Mouse (Mus musculus) bone marrow, adult 2 months (tissue): ENCODE data around the gene D430041D05Rik.

Source experiments
- CTCF ChIP-seq: fragments of 200-500 bp; IDR thresholded peaks from 2 replicates; pipeline ENCODE4 v1.5.1; 2011; ENCODE audit warnings: low read length, control low read depth; ENCODE audit not compliant: control insufficient read depth, insufficient read depth
- POLR2A ChIP-seq: fragments of 200-500 bp; IDR thresholded peaks from 2 replicates; pipeline ENCODE4 v1.6.1; 2011; ENCODE audit warnings: low read depth, mild to moderate bottlenecking, control low read depth, low read length, borderline replicate concordance; ENCODE audit not compliant: control insufficient read depth

DNA sequence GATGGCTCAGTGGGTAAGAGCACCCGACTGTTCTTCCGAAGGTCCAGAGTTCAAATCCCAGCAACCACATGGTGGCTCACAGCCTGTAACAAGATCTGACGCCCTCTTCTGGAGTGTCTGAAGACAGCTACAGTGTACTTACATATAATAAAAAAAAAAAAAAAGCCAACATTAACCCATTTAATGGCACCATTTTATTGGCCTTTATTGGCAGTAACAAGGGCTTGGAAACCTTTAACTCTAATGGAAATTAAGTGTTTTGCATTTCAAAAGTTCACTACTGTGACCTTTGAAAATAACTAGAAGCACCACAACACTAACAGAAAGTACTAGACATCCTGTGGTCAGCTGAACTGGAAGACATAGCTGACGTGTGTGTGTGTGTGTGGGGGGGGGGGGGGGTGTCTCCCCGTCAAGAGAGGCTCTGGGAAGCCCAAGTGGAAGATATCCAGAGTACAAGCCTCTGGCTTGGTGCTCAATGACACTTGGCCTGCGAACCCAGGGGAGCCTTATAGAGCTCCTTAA is 39.1 kb downstream of the D430041D05Rik start:
- TF ChIP-seq CTCF = no peak
- no peak for TF ChIP-seq POLR2A
